Mouse (Mus musculus) intestine, embryonic 14.5 days (tissue): ENCODE results near the gene Gnptg. TPM values are rescaled to one million over a fixed set of nuclear protein-coding genes. Genes with fewer than 3 reads are reported as not detected.
"Not testable (repeated sequence)": the region's sequence is repeated elsewhere in the genome, so short reads cannot be mapped to it uniquely, and the experiment has no call there.

Experiments used
- ATAC-seq: fragments of 200-750 bp; cut with Nextera tagmentation; replicated peaks from 2 replicates; pipeline ENCODE4 v1.8.0; 2017; ENCODE audit warnings: low read depth, moderate number of reproducible peaks, moderate TSS enrichment, moderate library complexity; ENCODE audit not compliant: low FRiP score, low TSS enrichment
- DNase-seq: peaks from one replicate; pipeline ENCODE4 v3.0.0-alpha.2; 2018; ENCODE audit warnings: low spot score
- H3K27ac ChIP-seq: fragments of 300-500 bp; sonication (generic); 2 replicates; pipeline ENCODE4 v1.5.1; 2014; ENCODE audit warnings: low read depth, mild to moderate bottlenecking, control low read depth
- H3K27me3 ChIP-seq: fragments of 300-500 bp; sonication (generic); replicated peaks from 2 replicates; pipeline ENCODE4 v1.6.1; 2014; ENCODE audit warnings: low read length, control low read depth; ENCODE audit not compliant: control insufficient read depth, insufficient read depth
- H3K36me3 ChIP-seq: fragments of 300-500 bp; sonication (generic); 2 replicates; pipeline ENCODE4 v1.6.1; 2014; ENCODE audit warnings: low read length, control low read depth; ENCODE audit not compliant: control insufficient read depth, insufficient read depth
- H3K4me1 ChIP-seq: fragments of 300-500 bp; sonication (generic); replicated peaks from 2 replicates; pipeline ENCODE4 v1.6.1; 2014; ENCODE audit warnings: low read length, control low read depth, mixed read lengths; ENCODE audit not compliant: control insufficient read depth, insufficient read depth
- H3K4me2 ChIP-seq: fragments of 300-500 bp; sonication (generic); 2 replicates; pipeline ENCODE4 v1.6.1; 2014; ENCODE audit warnings: low read length
- H3K4me3 ChIP-seq: fragments of 300-500 bp; sonication (generic); 2 replicates; pipeline ENCODE4 v1.5.1; 2014; ENCODE audit warnings: low read depth, low read length, control low read depth, mixed read lengths
- H3K9ac ChIP-seq: fragments of 300-500 bp; sonication (generic); 2 replicates; pipeline ENCODE4 v1.6.1; 2014; ENCODE audit warnings: mild to moderate bottlenecking, low read length
- H3K9me3 ChIP-seq: fragments of 300-500 bp; sonication (generic); 2 replicates; pipeline ENCODE4 v1.6.1; 2016; ENCODE audit warnings: low read length, control low read depth; ENCODE audit not compliant: control insufficient read depth
- whole genome bisulfite sequencing: fragments of 180-500 bp; shearing (Covaris S2); extraction: QIAGEN DNeasy Blood & Tissue Kit; methylation state at CpG from one replicate; pipeline ENCODE4 v1.1.7; 2014; 5-methylcytosine and 5-hydroxymethylcytosine counted together
- polyA plus RNA-seq: library from polyadenylated mRNA; unstranded; fragments of >200 nt; fragmentation: Nextera tagmentation; extraction: Ambion mirVana; gene quantifications from 2 replicates; pipeline ENCODE4 v1.2.1, GENCODE M21; 2014

Gnptg gene
- polyA plus RNA-seq, 1 experiment from 2014 or later = 36.4 TPM

GRCm38 (mm10) chr17:25230014-25230655 lies 9.8 kb downstream of the Gnptg start:
- DNase-seq, H3K4me1 ChIP-seq, ATAC-seq, H3K27me3 ChIP-seq, H3K4me3 ChIP-seq, H3K9me3 ChIP-seq, H3K27ac ChIP-seq, H3K4me2 ChIP-seq, H3K9ac ChIP-seq: not testable (repeated sequence)
- WGBS = 74% methylated on average over 14 of the region's 17 CpGs
- H3K36me3 ChIP-seq = peaks cover 42% of the 10 kb centered on the region

GRCm38 (mm10) chr17:25227991-25228390 lies 11.9 kb downstream of the Gnptg start:
- H3K9me3 ChIP-seq = no peaks in the 10 kb centered on the region
- H3K36me3 ChIP-seq = peaks cover 34% of the 10 kb centered on the region
- WGBS = 87% methylated on average over 5 of the region's 5 CpGs
- no peak overlapping the region for H3K4me2 ChIP-seq
- no peaks in the 10 kb centered on the region for H3K4me1 ChIP-seq
- H3K9ac ChIP-seq = no peak overlapping the region
- DNase-seq (no peak), ATAC-seq (no peak)
- no peaks in the 10 kb centered on the region for H3K27me3 ChIP-seq
- no peak overlapping the region for H3K27ac ChIP-seq
- H3K4me3 ChIP-seq = no peak overlapping the region

GRCm38 (mm10) chr17:25225659-25226058 lies 14.3 kb downstream of the Gnptg start:
- Histone ChIP-seq H3K4me1 (0 out of 2 replicates have a peak, but pooled peaks cover 9% of the 10 kb centered on the region), H3K4me3 (no peak overlapping the region), H3K4me2 (no peak overlapping the region), H3K27me3 (no peaks in the 10 kb centered on the region), H3K36me3 (peaks cover 27% of the 10 kb centered on the region), H3K9ac (no peak overlapping the region), H3K27ac (no peak overlapping the region), H3K9me3 (no peaks in the 10 kb centered on the region)
- ATAC-seq (no peak), DNase-seq (no peak)
- WGBS = 92% methylated on average over 4 of the region's 4 CpGs

GRCm38 (mm10) chr17:25224586-25225222 lies 15.2 kb downstream of the Gnptg start:
- Histone ChIP-seq H3K27me3 (no peaks in the 10 kb centered on the region), H3K27ac (no peak overlapping the region), H3K4me2 (no peak overlapping the region), H3K4me3 (no peak overlapping the region), H3K9ac (no peak overlapping the region), H3K4me1 (0 out of 2 replicates have a peak, but pooled peaks cover 9% of the 10 kb centered on the region), H3K9me3 (no peaks in the 10 kb centered on the region), H3K36me3 (peaks cover 20% of the 10 kb centered on the region)
- WGBS = 87% methylated on average over 7 of the region's 7 CpGs
- ATAC-seq = no peak
- DNase-seq = no peak

GRCm38 (mm10) chr17:25222951-25223601 lies 16.8 kb downstream of the Gnptg start:
- ATAC-seq = no peak
- no peak for DNase-seq
- Histone ChIP-seq H3K27me3 (no peaks in the 10 kb centered on the region), H3K9ac (no peak overlapping the region), H3K36me3 (peaks cover 21% of the 10 kb centered on the region), H3K4me2 (peak overlapping the region; percentile 38), H3K4me1 (0 out of 2 replicates have a peak, but pooled peaks cover 9% of the 10 kb centered on the region), H3K4me3 (peak overlapping the region; percentile 17; the same call in 1 of the 2 replicates), H3K27ac (no peak overlapping the region), H3K9me3 (no peaks in the 10 kb centered on the region)
- WGBS = 59% methylated on average over 6 of the region's 6 CpGs

- peak; percentile 55 for DNase-seq
- ATAC-seq = peak; percentile 86
- H3K4me1 ChIP-seq, H3K9ac ChIP-seq, H3K27me3 ChIP-seq, H3K27ac ChIP-seq, H3K9me3 ChIP-seq: not testable (repeated sequence)
- WGBS = 15% methylated on average over 15 of the region's 28 CpGs
- H3K36me3 ChIP-seq = peaks cover 26% of the 10 kb centered on the region
- H3K4me3 ChIP-seq = peak overlapping the region; percentile 17; the same call in 1 of the 2 replicates
- H3K4me2 ChIP-seq = peak overlapping the region; percentile 63
Observed at GRCm38 (mm10) chr17:25222504-25222940, 17.4 kb downstream of the Gnptg start.

- Histone ChIP-seq H3K27ac (0 out of 2 replicates have a peak overlapping the region, but pooled peaks have one; percentile 16), H3K27me3 (no peaks in the 10 kb centered on the region), H3K9me3 (no peaks in the 10 kb centered on the region), H3K4me2 (peak overlapping the region; percentile 63), H3K4me3 (peak overlapping the region; percentile 42), H3K9ac (peak overlapping the region; percentile 35; the same call in 1 of the 2 replicates), H3K36me3 (peaks cover 29% of the 10 kb centered on the region), H3K4me1 (0 out of 2 replicates have a peak, but pooled peaks cover 9% of the 10 kb centered on the region)
- WGBS = 3% methylated on average over 16 of the region's 30 CpGs
- DNase-seq = peak; percentile 75
- peak; percentile 87 for ATAC-seq
Observed at GRCm38 (mm10) chr17:25221821-25222503, 18.0 kb downstream of the Gnptg start.

GRCm38 (mm10) chr17:25220746-25221145 lies 19.2 kb downstream of the Gnptg start:
- Histone ChIP-seq H3K9me3 (no peaks in the 10 kb centered on the region), H3K27ac (no peak overlapping the region), H3K4me2 (no peak overlapping the region), H3K36me3 (peaks cover 30% of the 10 kb centered on the region), H3K9ac (no peak overlapping the region), H3K4me3 (no peak overlapping the region), H3K4me1 (0 out of 2 replicates have a peak, but pooled peaks cover 9% of the 10 kb centered on the region), H3K27me3 (no peaks in the 10 kb centered on the region)
- ATAC-seq = no peak
- no peak for DNase-seq
- WGBS = 94% methylated on average over 1 of the region's 1 CpGs
